Mouse (Mus musculus) bone marrow, adult 2 months (tissue): ENCODE results near the gene Grwd1.

Experiments used
- CTCF ChIP-seq: fragments of 200-500 bp; IDR thresholded peaks from 2 replicates; pipeline ENCODE4 v1.5.1; 2011; ENCODE audit warnings: low read length, control low read depth; ENCODE audit not compliant: control insufficient read depth, insufficient read depth
- POLR2A ChIP-seq: fragments of 200-500 bp; IDR thresholded peaks from 2 replicates; pipeline ENCODE4 v1.6.1; 2011; ENCODE audit warnings: low read depth, mild to moderate bottlenecking, control low read depth, low read length, borderline replicate concordance; ENCODE audit not compliant: control insufficient read depth

GRCm38 (mm10) chr7:45826631-45827030 lies 4.1 kb downstream of the Grwd1 start:
- TF ChIP-seq CTCF (no peak), POLR2A (no peak)
